Mouse (Mus musculus): Measurements from ENCODE around the gene Ccdc70. TPM values are rescaled to one million over a fixed set of nuclear protein-coding genes. Genes with fewer than 3 reads are reported as not detected.

Ccdc70 gene
- polyA plus RNA-seq, 1 experiment from 2014 or later = not detected

GRCm38 (mm10) chr8:21966646-21967045 is 2.9 kb upstream of the Ccdc70 start:
- no peaks in the 10 kb centered on the region for H3K4me1 ChIP-seq (replicated peaks; ENCODE audit: control insufficient read depth, insufficient read depth, low read length)
- H3K36me3 ChIP-seq (ENCODE audit: control insufficient read depth, insufficient read depth, low read length) = no peaks in the 10 kb centered on the region
- H3K4me3 ChIP-seq (ENCODE audit: low read depth, low read length) = no peak overlapping the region
- no peak overlapping the region for H3K9ac ChIP-seq (ENCODE audit: low read depth, low read length)
- H3K4me2 ChIP-seq (replicated peaks; ENCODE audit: low read depth, low read length) = no peak overlapping the region
- H3K27ac ChIP-seq (ENCODE audit: low read depth, low read length) = no peak overlapping the region
- no peaks in the 10 kb centered on the region for H3K9me3 ChIP-seq (ENCODE audit: control insufficient read depth, low read length)
- no peak for DNase-seq (ENCODE audit: low spot score)
- H3K27me3 ChIP-seq (ENCODE audit: control insufficient read depth, insufficient read depth, low read length) = no peaks in the 10 kb centered on the region
- no peak for ATAC-seq (ENCODE audit: low FRiP score)
- WGBS = 82% methylated on average over 1 of the region's 1 CpGs

DNA sequence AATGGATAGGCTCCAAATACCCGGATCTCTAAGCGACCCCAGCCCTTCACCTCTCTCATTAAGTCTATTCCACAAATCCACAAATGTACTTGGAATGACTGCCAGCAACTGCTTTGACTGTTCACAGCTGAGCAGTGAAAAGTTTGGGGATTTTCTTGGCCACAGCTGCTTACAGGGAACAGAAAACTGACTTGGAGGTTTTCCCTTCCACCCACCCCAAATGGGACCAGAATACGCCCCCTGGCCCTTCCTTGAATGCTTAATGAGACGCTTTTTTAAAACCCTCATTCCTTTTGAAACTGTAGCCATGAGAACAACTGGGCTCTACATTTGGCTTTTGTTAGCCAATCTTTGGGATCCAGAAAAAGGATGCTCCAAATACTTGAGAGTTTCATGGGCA is 8.6 kb downstream of the Ccdc70 start:
- WGBS = 71% methylated on average over 4 of the region's 4 CpGs
- H3K4me1 ChIP-seq (replicated peaks; ENCODE audit: control insufficient read depth, insufficient read depth, low read length) = no peaks in the 10 kb centered on the region
- no peak overlapping the region for H3K4me2 ChIP-seq (replicated peaks; ENCODE audit: low read depth, low read length)
- H3K9me3 ChIP-seq (ENCODE audit: control insufficient read depth, low read length) = no peaks in the 10 kb centered on the region
- no peak for DNase-seq (ENCODE audit: low spot score)
- H3K36me3 ChIP-seq (ENCODE audit: control insufficient read depth, insufficient read depth, low read length) = no peaks in the 10 kb centered on the region
- no peaks in the 10 kb centered on the region for H3K27me3 ChIP-seq (ENCODE audit: control insufficient read depth, insufficient read depth, low read length)
- no peak overlapping the region for H3K4me3 ChIP-seq (ENCODE audit: low read depth, low read length)
- ATAC-seq (ENCODE audit: low FRiP score) = no peak
- H3K9ac ChIP-seq (ENCODE audit: low read depth, low read length) = no peak overlapping the region
- H3K27ac ChIP-seq (ENCODE audit: low read depth, low read length) = no peak overlapping the region

GRCm38 (mm10) chr8:21981664-21982337 is 12.2 kb downstream of the Ccdc70 start:
- Histone ChIP-seq H3K4me3 (ENCODE audit: low read depth, low read length) (no peak overlapping the region), H3K27me3 (ENCODE audit: control insufficient read depth, insufficient read depth, low read length) (no peaks in the 10 kb centered on the region), H3K4me1 (replicated peaks; ENCODE audit: control insufficient read depth, insufficient read depth, low read length) (no peaks in the 10 kb centered on the region), H3K9ac (ENCODE audit: low read depth, low read length) (no peak overlapping the region), H3K9me3 (ENCODE audit: control insufficient read depth, low read length) (no peaks in the 10 kb centered on the region), H3K36me3 (ENCODE audit: control insufficient read depth, insufficient read depth, low read length) (no peaks in the 10 kb centered on the region), H3K27ac (ENCODE audit: low read depth, low read length) (no peak overlapping the region), H3K4me2 (replicated peaks; ENCODE audit: low read depth, low read length) (no peak overlapping the region)
- ATAC-seq (ENCODE audit: low FRiP score) (peak; percentile 49), DNase-seq (ENCODE audit: low spot score) (peak; percentile 24)
- WGBS = 63% methylated on average over 8 of the region's 8 CpGs

DNA sequence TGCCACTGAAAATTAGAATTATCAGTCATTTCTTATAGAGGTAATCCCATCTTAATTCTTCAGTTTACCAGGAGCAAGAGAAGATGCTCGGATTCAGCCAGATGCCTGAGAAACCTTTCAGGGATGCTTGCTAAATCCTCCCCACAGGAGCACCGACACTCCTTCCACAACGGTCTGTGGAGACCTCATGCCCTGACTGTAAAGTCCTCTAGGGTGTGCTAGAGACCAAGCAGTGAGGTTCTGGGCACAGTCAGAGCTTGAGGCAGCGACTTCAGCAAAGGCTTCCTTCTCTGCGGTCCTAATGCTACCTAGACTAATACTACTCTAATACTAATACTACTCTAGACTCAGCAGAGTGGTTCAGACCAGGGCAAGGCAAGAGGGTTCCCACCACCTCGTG is 22.6 kb downstream of the Ccdc70 start:
- Histone ChIP-seq H3K9ac (ENCODE audit: low read depth, low read length) (no peak overlapping the region), H3K4me2 (replicated peaks; ENCODE audit: low read depth, low read length) (no peak overlapping the region), H3K4me1 (replicated peaks; ENCODE audit: control insufficient read depth, insufficient read depth, low read length) (no peaks in the 10 kb centered on the region), H3K9me3 (ENCODE audit: control insufficient read depth, low read length) (no peaks in the 10 kb centered on the region), H3K4me3 (ENCODE audit: low read depth, low read length) (no peak overlapping the region), H3K27me3 (ENCODE audit: control insufficient read depth, insufficient read depth, low read length) (no peaks in the 10 kb centered on the region), H3K27ac (ENCODE audit: low read depth, low read length) (no peak overlapping the region), H3K36me3 (ENCODE audit: control insufficient read depth, insufficient read depth, low read length) (no peaks in the 10 kb centered on the region)
- DNase-seq (ENCODE audit: low spot score) = peak; percentile 34
- WGBS = 22% methylated on average over 6 of the region's 6 CpGs
- ATAC-seq (ENCODE audit: low FRiP score) = no peak

DNA sequence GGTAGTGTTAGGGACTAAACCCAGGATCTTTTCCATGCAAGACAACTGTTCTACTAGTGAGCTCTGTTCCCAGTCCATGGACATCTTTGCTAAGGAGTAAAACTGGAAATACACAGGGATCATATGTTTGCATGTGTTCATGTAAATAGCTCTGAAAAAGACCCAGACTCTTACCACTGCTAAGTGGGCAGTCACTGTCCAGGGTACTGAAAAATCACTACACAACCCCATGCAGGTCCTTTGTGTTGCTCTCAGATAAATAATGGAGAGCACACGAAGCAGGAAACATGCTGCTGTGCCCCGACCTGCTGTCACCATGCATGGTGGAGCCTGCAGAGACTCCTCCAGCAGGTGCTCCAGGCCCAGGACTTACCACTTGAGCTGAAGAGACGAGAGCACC is 25.6 kb downstream of the Ccdc70 start:
- Histone ChIP-seq H3K36me3 (ENCODE audit: control insufficient read depth, insufficient read depth, low read length) (no peaks in the 10 kb centered on the region), H3K4me1 (replicated peaks; ENCODE audit: control insufficient read depth, insufficient read depth, low read length) (no peaks in the 10 kb centered on the region), H3K4me3 (ENCODE audit: low read depth, low read length) (no peak overlapping the region), H3K9me3 (ENCODE audit: control insufficient read depth, low read length) (no peaks in the 10 kb centered on the region), H3K4me2 (replicated peaks; ENCODE audit: low read depth, low read length) (no peak overlapping the region), H3K9ac (ENCODE audit: low read depth, low read length) (no peak overlapping the region), H3K27ac (ENCODE audit: low read depth, low read length) (no peak overlapping the region), H3K27me3 (ENCODE audit: control insufficient read depth, insufficient read depth, low read length) (no peaks in the 10 kb centered on the region)
- WGBS = 63% methylated on average over 3 of the region's 3 CpGs
- ATAC-seq (ENCODE audit: low FRiP score) (no peak), DNase-seq (ENCODE audit: low spot score) (peak; percentile 8)

DNA sequence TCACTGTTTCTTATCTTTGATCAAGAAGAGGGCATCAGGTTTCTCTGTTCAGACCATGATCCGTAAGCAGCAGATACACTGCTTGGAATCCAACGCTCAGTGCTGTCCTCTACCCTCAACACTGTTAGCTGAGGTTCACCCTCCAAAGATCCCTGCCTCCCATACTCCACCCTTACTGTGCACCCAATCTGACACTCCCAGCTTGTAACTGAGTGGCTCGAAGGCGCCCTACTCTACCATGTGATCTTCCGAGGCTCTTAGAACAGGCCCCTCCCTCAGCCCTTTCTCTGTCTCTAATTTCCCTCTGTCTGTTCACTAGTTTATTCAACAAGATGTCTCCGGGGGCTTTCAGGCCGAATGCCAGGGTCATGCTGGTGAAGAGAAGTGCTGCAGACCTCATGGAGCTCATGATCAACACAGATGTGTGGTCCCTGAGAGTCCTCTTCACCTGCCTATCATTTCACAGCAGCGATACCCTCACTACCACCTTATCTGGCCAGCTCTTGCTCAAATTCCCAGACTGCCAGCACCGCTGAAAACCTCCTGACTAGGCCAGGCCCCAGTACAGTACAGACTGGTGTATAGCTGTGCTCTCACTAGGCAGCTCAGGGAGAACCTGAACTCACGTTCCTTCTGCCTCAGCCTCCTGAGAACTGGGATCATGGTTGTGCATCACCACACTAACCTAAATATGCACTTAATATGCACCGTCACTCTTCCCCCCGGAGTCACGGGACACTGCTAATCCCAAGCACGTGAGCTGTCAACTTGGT is 35.4 kb downstream of the Ccdc70 start:
- Histone ChIP-seq H3K27me3 (ENCODE audit: control insufficient read depth, insufficient read depth, low read length) (no peaks in the 10 kb centered on the region), H3K4me3 (ENCODE audit: low read depth, low read length) (no peak overlapping the region), H3K9ac (ENCODE audit: low read depth, low read length) (no peak overlapping the region), H3K27ac (ENCODE audit: low read depth, low read length) (no peak overlapping the region), H3K9me3 (ENCODE audit: control insufficient read depth, low read length) (no peaks in the 10 kb centered on the region), H3K4me2 (replicated peaks; ENCODE audit: low read depth, low read length) (no peak overlapping the region), H3K4me1 (replicated peaks; ENCODE audit: control insufficient read depth, insufficient read depth, low read length) (no peaks in the 10 kb centered on the region), H3K36me3 (ENCODE audit: control insufficient read depth, insufficient read depth, low read length) (no peaks in the 10 kb centered on the region)
- 81% methylated on average over 14 of the region's 14 CpGs for WGBS
- ATAC-seq (ENCODE audit: low FRiP score) = no peak
- no peak for DNase-seq (ENCODE audit: low spot score)

GRCm38 (mm10) chr8:22006423-22006822 is 36.8 kb downstream of the Ccdc70 start:
- H3K4me1 ChIP-seq (replicated peaks; ENCODE audit: control insufficient read depth, insufficient read depth, low read length) = no peaks in the 10 kb centered on the region
- H3K27ac ChIP-seq (ENCODE audit: low read depth, low read length) = no peak overlapping the region
- no peak overlapping the region for H3K4me3 ChIP-seq (ENCODE audit: low read depth, low read length)
- ATAC-seq (ENCODE audit: low FRiP score) = no peak
- H3K4me2 ChIP-seq (replicated peaks; ENCODE audit: low read depth, low read length) = no peak overlapping the region
- DNase-seq (ENCODE audit: low spot score) = no peak
- H3K36me3 ChIP-seq (ENCODE audit: control insufficient read depth, insufficient read depth, low read length) = no peaks in the 10 kb centered on the region
- H3K9me3 ChIP-seq (ENCODE audit: control insufficient read depth, low read length) = no peaks in the 10 kb centered on the region
- 75% methylated on average over 6 of the region's 6 CpGs for WGBS
- no peaks in the 10 kb centered on the region for H3K27me3 ChIP-seq (ENCODE audit: control insufficient read depth, insufficient read depth, low read length)
- H3K9ac ChIP-seq (ENCODE audit: low read depth, low read length) = no peak overlapping the region

- ATAC-seq (ENCODE audit: low FRiP score) (no peak), DNase-seq (ENCODE audit: low spot score) (no peak)
- Histone ChIP-seq H3K27ac (ENCODE audit: low read depth, low read length) (no peak overlapping the region), H3K4me1 (replicated peaks; ENCODE audit: control insufficient read depth, insufficient read depth, low read length) (no peaks in the 10 kb centered on the region), H3K9ac (ENCODE audit: low read depth, low read length) (no peak overlapping the region), H3K36me3 (ENCODE audit: control insufficient read depth, insufficient read depth, low read length) (no peaks in the 10 kb centered on the region), H3K9me3 (ENCODE audit: control insufficient read depth, low read length) (no peaks in the 10 kb centered on the region), H3K27me3 (ENCODE audit: control insufficient read depth, insufficient read depth, low read length) (no peaks in the 10 kb centered on the region), H3K4me3 (ENCODE audit: low read depth, low read length) (no peak overlapping the region), H3K4me2 (replicated peaks; ENCODE audit: low read depth, low read length) (no peak overlapping the region)
- WGBS = 87% methylated on average over 3 of the region's 3 CpGs
Measured at GRCm38 (mm10) chr8:22009403-22009802, 39.8 kb downstream of the Ccdc70 start.
